Mouse (Mus musculus) left cerebral cortex, adult 18-20 months (tissue): ENCODE results near the gene Ptx4. TPM values are rescaled to one million over a fixed set of nuclear protein-coding genes. Genes with fewer than 3 reads are reported as not detected.

ENCODE experiments used
- DNase-seq, 2 experiments: peaks; one replicate each; pipeline ENCODE4 v3.0.0; 2021 to 2022; ENCODE audit warnings: low spot score in 2 of 2, mixed read lengths in 1 of 2
- long read RNA-seq, 2 experiments: library from polyadenylated mRNA; stranded (forward); transcript quantifications; one replicate each; pipeline ENCODE4 v2.0.0; 2021
- total RNA-seq, 2 experiments: library from RNA; stranded (reverse); gene quantifications; 2 replicates each; pipeline ENCODE4 v1.2.3; 2021

Ptx4 gene
- total RNA-seq = under 1 TPM; 0.54 to 0.67 TPM
- long read RNA-seq, experiment 1, partial matches to known transcripts = 0 of 1 reads
- long read RNA-seq, experiment 1, other reads (novel, unspliced or antisense) = 0 of 1 reads
- long read RNA-seq, experiment 2, partial matches to known transcripts = 0 of 1 reads
- long read RNA-seq, experiment 2, other reads (novel, unspliced or antisense) = 0 of 1 reads

DNA sequence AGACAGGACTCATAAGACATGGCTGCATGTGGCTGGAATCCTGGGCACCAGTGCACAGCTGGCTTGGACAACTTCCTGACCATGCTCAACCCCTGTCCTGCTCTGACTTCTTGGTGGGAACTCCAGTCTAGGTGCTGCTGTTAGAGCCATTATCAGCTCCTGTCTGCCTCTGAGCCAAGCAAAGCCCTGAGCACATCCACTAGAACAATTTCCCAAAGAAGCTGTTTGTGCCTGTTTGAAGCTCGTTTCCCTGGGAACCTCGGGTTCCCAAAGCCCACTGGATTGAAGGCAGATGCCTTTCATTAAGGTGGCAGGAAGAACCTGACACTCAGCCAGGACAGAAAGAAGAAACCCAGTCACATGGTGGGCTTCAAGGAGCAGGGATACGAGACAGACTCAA lies at the start of gene Ptx4:
Gene Ptx4 (plus strand): TSS at position 355 of the 400 bp plus-strand sequence.
- DNase-seq = no peak

DNA sequence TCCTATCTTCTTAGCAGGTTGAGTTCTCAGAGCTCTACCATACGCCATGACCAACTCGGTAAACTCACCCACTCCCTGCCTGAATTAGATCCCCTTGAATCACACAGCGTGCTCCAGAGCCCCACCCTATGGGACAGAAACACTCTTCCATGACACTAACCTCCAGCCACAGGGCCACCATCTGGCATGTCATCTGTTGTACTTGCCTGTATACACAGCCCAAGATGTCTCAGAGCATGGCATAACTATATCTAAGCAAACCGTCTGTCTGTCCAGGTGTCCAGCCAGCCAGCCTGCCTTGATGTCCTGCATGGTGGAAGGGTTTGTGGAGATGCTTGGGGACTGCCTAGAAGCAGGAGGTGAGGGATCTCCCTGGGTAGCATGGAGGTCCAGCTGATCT lies 43.7 kb upstream of the Ptx4 start:
- peak; percentile 23 to 35 for DNase-seq

DNA sequence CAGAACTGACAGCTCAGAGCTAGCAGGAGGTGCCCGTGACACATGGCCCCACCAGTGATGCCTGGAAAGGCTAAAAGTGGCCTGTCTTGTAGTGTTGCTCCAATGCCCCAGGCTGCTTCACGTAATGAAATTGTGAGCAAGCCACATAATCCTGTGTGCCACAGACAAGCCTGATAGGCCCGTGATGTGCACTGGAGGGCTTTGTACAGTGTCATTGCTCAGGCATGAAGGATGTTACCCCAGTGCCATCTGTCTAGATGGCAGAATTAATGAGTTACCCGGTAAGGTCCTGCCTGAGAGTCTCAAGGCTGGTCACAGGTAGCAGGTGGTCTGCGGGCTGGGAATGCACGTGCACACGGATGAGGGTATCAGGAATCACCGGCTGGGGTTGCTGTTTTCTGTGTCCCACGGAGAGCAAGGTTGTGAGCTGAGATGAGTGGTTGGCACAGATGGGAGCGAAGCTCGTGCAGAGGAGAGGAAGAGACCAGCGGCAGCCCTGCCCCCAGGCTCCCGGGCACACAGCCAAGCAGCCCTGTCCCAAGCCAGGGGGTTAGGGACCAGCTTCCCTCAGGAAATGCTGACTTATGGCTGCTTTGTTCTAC lies 42.7 kb upstream of the Ptx4 start:
- DNase-seq = peak in 1 of 2 experiments; percentile 28

DNA sequence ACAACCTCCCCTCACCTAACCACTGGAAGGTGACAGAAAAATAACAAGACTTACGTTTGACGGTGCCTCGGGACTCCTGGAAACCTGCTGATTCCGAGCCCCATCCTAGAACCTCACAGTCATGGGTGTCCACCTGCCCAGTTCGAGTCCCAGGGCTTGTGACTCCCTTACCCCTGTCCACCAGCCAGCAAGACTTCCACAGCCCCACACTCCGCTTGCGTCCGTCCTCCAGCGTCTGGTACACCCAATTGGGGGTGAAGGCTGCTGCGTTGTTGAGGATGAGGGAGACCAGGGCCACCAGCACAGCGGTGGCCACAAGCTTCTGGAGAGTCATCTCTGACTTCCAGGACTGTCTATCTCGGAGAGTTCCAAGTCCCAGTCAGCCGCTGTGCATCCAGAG lies 40.4 kb upstream of the Ptx4 start:
- no peak for DNase-seq

DNA sequence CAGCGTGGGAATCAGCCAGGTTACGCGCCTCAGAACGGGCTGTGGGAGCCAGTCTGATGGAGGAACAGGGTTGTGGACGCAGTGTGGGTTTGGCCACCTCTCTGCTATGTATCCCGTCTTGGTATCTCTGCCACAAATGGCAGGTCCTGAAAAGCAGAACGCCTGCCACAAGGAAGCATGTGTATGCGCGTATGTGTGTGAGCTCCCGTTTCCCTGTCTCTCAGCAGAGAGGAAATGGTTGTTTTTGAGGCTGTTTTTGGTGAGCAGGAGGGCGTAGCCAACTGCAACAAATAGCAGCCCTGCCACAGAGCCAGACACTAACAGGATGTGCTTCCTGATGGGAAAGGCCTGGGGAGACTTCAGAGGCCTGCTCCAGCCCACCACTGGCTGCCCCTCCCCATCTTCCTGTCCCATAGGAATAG lies 39.6 kb upstream of the Ptx4 start:
- peak in 1 of 2 experiments; percentile 27 for DNase-seq

DNA sequence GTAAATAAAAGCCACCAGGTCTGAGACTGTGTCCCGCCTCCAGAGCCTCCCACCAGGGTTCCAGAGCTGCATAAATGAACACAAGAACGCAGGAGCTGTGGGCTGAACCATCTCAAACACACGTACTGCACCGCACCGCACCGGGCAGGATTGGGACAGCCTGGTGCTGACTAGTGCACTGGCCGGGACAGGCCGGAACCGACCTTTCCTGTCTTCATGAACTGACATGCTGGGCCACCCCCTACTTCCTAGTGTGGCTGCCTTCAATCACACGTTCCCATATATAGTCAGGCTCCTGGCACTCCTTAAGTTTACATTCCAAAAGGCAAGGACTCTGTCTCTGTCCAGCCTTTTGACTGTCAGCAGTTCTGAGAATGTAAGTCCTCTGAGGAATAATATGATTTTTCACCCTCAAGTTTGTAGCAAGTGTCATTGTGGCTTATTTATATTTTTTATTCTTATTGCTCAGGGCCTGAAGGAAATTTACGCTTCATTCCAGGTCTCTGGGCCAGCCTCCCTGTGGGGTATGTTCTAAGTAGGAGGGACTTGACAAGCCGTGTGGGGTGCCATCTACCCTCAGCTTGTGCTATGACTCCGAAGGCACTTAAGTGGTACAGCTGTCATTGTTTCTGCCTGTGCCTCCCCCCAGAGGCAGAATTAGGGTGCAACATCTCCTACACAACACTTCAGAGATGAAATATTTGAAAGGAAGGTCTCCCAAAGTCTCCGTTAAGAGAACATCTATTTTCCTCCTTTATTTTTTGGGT lies 38.3 kb upstream of the Ptx4 start:
- peak in 1 of 2 experiments; percentile 31 for DNase-seq

DNA sequence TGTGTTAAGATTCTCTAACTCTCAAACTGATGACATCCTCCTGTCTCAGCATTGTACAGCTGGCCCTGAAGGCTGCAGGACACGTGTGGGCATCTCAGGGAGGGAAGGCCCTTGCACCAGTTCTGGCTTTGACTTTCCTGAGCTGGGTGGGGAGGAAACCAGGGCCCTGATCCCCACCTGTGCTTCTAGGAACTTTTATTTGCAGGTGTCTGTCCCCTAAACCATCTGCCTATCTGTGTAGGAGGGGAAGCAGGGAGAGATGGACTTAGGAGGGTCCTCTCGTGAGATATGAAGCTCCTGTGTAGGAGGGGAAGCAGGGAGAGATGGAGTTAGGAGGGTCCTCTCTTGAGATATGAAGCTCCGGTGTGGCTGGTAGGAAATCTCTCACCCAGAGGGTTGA lies 37.7 kb upstream of the Ptx4 start:
- no peak for DNase-seq

DNA sequence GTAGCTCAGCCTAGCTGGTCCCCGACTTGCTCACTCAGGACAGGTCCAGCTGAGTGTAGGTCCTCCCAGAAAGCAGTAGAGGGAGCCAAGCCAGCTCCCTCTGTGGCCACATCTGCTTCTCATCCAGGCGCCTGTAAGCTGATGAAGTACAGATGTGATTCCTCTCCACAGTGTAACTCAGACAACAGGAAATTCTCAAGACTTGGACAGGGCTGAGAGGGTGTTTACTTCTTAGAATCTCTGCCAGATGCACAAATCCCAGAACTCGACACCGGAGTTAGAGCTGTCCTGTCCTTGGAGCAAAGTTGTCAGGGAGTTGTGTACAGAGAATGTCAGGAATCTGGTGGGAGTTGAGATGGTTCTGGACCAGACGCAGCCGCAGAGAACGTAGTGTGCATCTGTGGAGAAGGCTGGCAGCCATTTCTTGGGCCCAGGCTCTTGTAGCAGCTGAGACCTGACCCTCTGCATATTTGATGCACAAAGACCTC lies 37.1 kb upstream of the Ptx4 start, which contains the start of gene Tmem204:
Gene Tmem204 (minus strand): TSS at position 148 of the 488 bp plus-strand sequence.
- no peak for DNase-seq

DNA sequence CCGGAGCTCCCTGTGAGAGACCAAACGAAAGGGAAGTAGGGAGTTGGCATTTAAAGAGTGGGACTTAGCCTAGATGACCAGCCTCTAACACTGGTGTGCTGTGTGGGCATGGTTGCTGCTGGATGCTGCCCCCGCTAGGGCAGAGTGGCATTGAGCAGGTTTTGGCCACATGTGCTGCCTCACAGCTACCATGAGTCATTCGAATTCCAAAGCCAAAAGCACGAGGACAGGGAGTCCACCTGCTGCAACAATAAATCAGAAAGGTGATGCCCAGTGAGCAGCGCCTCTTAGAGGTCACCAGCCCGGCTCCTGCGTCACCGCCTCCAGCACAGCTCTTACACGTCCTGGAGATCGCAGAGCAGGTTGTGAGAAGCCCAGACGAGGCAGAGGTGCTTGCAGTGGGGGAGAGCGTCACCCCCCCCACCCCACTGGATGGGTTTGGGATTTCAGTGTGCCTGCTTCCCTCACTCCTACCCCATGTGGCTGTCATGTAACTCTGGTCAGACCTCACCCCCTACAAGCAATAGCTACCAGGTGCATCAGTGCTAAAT lies 35.6 kb upstream of the Ptx4 start:
- DNase-seq = no peak

DNA sequence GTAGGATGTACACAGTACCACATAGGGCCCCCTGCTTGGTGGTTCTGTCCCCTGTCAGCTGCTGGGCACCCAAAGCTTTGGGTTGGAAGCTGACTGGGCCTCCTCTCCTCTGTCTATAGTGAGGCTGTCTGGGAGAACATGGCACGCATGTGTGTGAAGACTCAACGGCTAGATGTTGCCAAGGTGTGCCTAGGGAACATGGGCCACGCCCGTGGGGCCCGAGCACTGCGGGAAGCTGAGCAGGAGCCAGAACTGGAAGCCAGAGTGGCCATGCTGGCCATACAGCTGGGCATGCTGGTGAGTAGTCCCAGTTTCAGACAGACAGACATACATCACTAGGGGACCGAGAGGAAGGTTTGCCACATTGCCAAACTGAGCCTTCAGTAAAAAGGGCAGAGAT lies 33.8 kb upstream of the Ptx4 start:
- no peak for DNase-seq

DNA sequence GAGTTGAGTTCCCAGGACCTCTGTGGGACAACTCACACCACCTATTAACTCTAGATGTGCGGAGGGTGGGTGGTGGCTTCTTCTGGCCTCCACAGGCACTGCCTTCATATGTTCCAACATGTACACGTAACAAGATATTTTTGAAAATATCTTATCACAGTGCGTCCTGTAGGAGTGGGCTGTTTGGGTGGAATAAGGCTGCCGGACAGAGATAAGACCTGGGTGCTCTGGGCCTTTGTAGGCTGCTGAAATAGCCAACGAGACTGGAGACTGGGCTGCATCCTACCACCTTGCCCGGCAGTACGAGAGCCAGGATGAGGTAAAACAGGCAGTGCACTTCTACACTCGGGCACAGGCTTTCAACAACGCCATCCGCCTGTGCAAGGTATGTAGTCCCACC lies 31.4 kb upstream of the Ptx4 start:
- DNase-seq = no peak

DNA sequence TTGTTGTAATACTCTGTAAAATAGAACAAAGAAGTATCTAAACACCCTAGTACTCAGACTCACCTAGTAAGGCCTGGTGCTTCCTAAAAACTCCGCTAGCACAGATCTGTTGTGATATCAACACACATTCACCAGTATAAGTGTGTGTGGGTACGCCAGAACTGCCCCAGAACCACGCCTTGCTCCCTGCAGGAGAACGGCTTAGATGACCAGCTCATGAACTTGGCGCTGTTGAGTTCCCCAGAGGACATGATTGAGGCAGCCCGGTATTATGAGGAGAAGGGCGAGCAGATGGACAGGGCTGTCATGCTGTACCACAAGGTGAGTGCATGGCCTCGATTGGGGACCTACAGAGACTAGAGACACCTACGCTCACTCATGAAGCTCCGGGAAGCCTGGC lies 30.1 kb upstream of the Ptx4 start:
- no peak for DNase-seq

DNA sequence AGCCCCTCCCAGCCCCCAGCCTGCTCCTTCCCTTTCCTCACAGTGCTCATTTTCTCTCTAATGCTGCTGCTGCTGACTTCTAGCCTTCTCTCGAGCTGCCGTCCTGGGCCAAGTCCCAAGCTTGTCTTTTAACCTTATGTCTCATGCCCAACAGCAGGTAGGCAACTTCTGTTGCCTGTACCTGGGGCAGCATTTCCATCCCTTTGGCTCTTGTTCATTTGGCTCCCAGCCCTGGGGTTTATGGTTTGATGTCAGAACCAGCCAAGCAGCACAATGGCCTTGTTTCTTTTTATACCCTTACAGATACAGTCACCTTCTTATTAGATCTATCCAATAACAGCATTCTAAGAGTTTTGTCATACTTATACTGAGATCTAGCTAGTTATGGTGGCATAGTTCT lies 24.3 kb upstream of the Ptx4 start:
- no peak for DNase-seq

DNA sequence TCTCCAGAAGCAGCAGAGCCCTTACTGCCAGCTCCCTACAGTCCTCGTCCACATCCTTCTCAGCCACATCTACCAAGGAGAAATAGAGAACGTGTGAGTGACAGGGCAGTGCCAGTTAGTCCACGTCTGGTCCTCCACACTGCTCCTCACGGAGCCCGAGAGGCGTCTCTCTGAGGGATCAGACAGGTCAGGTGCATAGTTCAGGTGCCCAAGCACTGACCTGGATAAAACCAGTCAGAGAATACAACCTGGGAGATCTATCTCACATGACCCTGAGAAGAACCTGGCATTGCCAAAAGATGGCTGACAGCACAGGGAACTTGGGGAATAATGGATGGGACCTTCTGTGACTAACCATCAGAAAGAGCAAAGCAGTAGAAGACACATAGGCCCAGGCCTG lies 20.5 kb upstream of the Ptx4 start:
- no peak for DNase-seq

DNA sequence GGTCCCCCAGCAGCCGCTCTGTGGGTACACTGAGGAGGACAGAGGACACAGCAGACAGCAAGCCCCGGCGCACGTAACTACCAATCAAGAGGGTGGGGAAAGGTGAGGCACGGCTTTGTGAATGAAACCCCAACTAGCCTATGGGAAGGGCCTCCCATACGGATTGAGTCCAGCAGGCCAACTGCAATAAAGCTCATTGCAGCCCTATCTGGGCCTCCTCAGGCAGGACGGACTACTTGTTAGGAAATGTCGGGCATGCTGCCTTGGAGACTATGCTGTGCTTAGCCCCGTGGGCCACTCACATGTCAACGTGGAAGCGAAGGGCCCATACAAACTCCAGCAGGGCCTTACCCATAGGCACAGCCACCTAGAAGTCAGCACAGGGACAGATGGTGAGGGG lies 19.2 kb upstream of the Ptx4 start:
- DNase-seq = no peak

DNA sequence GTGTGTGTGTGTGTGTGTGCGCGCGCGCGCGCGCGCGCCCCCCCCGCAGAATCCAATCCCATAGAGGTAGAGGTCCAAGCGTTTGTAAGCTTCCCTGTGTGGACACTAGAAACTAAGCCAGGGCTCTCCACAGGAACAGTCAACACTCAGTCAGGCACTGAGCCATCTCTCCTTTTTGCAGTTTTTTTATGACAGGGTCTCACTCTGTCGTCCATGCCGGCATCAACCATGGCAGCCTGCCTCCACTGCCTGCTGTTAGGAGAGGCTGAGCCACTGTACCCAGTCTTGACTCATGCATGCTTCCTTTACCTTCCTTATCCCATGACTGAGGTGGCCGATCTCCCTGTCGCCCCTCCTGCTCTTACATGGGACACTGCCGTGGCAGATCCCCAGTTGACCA lies 12.8 kb upstream of the Ptx4 start:
- no peak for DNase-seq

DNA sequence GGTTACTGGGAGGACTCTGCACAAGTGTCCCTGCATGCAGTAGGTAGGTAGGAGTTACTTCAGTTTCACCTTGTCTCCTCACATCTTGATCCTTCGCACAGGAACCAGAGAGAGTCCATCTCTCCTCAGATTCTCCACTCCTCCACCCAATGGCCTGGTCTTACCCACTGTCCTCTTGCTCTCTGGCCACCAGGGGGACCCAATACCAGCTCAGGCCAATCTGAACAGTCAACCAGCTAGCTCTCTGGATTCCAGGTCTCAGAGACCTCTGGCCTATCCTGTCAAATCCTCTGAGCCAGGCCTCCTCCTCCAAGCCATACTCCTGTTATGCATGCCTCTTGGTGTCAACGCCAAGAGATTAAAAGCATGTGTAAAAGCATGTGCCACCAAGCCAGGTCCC lies 11.0 kb upstream of the Ptx4 start:
- DNase-seq = no peak

DNA sequence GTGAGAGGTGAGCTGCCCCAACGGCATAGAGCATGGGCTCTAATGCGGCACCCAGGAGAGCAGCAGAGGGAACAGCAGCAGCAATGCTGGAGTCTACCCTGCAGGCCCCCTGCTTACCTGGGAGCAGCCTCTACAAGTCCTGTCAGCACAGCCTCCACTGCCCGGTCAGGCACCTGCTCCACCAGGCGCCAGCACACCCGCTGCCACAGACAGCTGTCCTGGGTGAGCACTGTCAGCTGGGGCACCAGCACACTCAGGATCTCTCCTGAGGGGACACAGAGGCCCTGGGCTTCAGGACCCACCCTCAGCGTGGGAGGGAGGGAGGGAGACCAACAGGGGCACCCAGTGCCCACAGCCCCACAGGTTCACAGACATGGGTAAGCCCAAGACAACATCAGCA lies 10.0 kb upstream of the Ptx4 start:
- no peak for DNase-seq

DNA sequence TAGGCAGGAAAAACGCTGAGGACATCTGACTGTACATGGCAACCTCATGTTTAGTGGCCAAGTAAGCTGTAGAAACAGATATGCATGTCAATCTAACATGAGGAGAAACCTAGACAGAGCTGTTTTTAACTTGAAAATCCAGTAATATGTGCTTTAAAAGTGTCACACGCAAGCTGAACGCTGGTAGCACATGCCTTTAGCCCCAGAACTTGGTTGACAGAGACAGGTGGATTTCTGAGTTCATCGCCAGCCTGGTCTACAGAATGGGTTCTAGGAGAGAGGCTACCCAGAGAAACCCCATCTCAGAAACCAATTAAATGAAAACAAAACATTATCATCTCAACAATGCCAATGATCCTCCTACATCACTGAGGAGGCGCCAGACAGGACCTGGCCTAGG lies 9.3 kb upstream of the Ptx4 start:
- DNase-seq = no peak

DNA sequence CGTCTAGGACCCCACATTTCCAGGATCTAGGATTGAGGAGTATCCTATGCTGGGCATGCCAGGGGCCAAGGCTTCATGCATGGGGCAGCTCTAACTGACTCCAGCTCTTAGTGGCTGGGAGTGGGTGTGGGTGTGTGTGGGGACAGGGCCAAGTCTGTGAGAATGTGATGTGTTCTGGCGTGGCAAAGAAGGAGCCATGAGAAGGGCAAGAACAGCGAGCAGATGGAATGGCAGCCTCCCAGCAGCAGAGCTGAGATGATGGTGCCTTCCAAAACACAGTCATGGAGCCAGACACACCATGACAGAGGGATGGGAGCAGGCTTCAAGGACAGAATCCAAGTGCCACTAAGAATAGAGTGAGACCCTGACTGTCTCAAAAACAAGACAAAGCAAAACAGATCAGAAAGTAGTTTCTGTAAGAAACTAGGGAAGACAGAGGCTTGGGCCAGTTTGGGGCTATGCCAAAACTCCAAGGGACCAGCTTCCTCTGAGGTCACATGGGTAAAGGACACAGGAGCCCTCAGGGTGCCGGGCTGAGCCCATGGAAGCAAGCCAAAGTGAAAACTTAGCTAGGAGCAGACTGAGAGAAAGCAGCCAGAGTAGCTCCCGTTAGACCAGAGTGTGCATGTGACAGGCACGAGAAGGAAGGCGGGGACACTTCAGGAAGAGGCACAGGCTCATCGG lies 8.7 kb upstream of the Ptx4 start:
- DNase-seq = peak; percentile 39 to 41

DNA sequence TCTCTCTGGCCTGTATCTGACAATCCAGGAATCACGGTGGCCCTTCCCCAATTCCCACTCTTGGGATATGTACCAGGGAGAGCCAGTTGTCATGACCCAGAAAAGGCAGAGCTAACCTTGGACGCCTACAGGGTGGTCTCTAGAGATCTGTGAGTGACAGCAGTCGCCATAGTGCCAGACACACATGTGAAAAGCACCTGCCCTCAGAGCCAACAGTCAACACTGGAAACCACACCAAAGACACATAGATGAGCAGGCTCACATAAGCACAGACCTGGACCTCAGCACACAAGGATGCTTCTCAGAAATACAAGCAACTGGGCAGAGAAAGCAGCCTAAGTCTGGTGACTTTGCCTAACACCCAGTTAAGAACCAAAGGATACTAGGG lies 8.1 kb upstream of the Ptx4 start:
- DNase-seq = no peak
